Mouse (Mus musculus) C2C12 (cell line): ENCODE measurements around the gene Dlx1. TPM values are rescaled to one million over a fixed set of nuclear protein-coding genes. Genes with fewer than 3 reads are reported as not detected.

Experiments used
- H3K27me3 ChIP-seq: one replicate; pipeline ENCODE4 v1.6.1; 2011; ENCODE audit not compliant: control insufficient read depth, insufficient read depth, insufficient read length
- H3K36me3 ChIP-seq: one replicate; pipeline ENCODE4 v1.6.1; 2011; ENCODE audit not compliant: control insufficient read depth, insufficient read depth
- H3K4me3 ChIP-seq: one replicate; pipeline ENCODE4 v1.5.1; 2011; ENCODE audit warnings: mild to moderate bottlenecking, control low read depth; ENCODE audit not compliant: poor library complexity, insufficient read depth, severe bottlenecking
- H3K79me2 ChIP-seq: one replicate; pipeline ENCODE4 v1.6.1; 2011; ENCODE audit not compliant: control insufficient read depth, insufficient read depth
- H3K79me3 ChIP-seq: one replicate; pipeline ENCODE4 v1.6.1; 2011; ENCODE audit warnings: low read depth, control low read depth
- H3ac ChIP-seq: one replicate; pipeline ENCODE3; 2011; ENCODE audit warnings: low read depth; ENCODE audit not compliant: control insufficient read depth, insufficient read length
- CEBPB ChIP-seq: IDR thresholded peaks from one replicate; pipeline ENCODE4 v1.6.1; 2011; ENCODE audit warnings: low read depth, mild to moderate bottlenecking, control low read depth, moderate library complexity
- CTCF ChIP-seq: IDR thresholded peaks from one replicate; pipeline ENCODE4 v1.5.1; 2011; ENCODE audit not compliant: control insufficient read depth, insufficient read depth, insufficient read length
- FOSL1 ChIP-seq: IDR thresholded peaks from one replicate; pipeline ENCODE4 v1.8.0; 2011; ENCODE audit warnings: mild to moderate bottlenecking, low read length; ENCODE audit not compliant: poor library complexity, insufficient read depth, severe bottlenecking
- MAX ChIP-seq: IDR thresholded peaks from one replicate; pipeline ENCODE4 v1.6.1; 2011; ENCODE audit warnings: mild to moderate bottlenecking, control low read depth
- MYOD1 ChIP-seq: IDR thresholded peaks from one replicate; pipeline ENCODE4 v1.6.1; 2011; ENCODE audit warnings: low read depth; ENCODE audit not compliant: control insufficient read depth, insufficient read length
- MYOG ChIP-seq: IDR thresholded peaks from one replicate; pipeline ENCODE4 v1.6.1; 2011; ENCODE audit not compliant: control insufficient read depth, insufficient read length; ENCODE audit errors: extremely low read depth
- USF1 ChIP-seq: IDR thresholded peaks from one replicate; pipeline ENCODE4 v1.6.1; 2011; ENCODE audit warnings: low read depth, mild to moderate bottlenecking, control low read depth, moderate library complexity
- polyA plus RNA-seq: library from polyadenylated mRNA; unstranded; fragments of >200 nt; fragmentation: generic; extraction: Trizol; gene quantifications from one replicate; pipeline ENCODE4 v1.2.1, GENCODE M21; 2012; ENCODE audit warnings: missing spikeins

Dlx1 gene
- polyA plus RNA-seq, 1 experiment = 4.9 TPM

DNA sequence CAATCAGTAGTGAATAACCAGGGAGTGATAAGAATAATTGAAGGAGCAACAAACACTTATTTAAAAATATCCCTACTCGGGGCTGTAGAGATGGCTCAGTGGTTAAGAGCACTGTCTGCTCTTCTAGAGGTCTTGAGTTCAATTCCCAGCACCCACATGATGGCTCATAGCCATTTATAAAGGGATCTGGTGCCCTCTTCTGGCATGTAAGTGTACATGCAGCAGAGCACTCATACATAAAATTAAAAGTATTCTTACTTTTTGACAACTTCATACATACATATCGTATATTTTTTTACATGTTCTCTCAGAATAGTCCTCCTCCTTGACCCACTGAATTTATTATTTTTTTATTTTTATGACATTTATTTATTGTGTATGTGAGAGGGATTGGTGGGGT, 49.1 kb downstream of the Dlx1 start:
- no peaks in the 10 kb centered on the region for H3K79me3 ChIP-seq
- no peak for TF ChIP-seq MYOD1
- TF ChIP-seq CEBPB = no peak
- no peak for TF ChIP-seq MYOG
- TF ChIP-seq USF1 = no peak
- no peak for TF ChIP-seq MAX
- no peak for TF ChIP-seq CTCF
- TF ChIP-seq FOSL1 = no peak
- no peak overlapping the region for H3K4me3 ChIP-seq
- H3K36me3 ChIP-seq = no peaks in the 10 kb centered on the region
- no peaks in the 10 kb centered on the region for H3K79me2 ChIP-seq
- no peak overlapping the region for H3ac ChIP-seq
- no peaks in the 10 kb centered on the region for H3K27me3 ChIP-seq

DNA sequence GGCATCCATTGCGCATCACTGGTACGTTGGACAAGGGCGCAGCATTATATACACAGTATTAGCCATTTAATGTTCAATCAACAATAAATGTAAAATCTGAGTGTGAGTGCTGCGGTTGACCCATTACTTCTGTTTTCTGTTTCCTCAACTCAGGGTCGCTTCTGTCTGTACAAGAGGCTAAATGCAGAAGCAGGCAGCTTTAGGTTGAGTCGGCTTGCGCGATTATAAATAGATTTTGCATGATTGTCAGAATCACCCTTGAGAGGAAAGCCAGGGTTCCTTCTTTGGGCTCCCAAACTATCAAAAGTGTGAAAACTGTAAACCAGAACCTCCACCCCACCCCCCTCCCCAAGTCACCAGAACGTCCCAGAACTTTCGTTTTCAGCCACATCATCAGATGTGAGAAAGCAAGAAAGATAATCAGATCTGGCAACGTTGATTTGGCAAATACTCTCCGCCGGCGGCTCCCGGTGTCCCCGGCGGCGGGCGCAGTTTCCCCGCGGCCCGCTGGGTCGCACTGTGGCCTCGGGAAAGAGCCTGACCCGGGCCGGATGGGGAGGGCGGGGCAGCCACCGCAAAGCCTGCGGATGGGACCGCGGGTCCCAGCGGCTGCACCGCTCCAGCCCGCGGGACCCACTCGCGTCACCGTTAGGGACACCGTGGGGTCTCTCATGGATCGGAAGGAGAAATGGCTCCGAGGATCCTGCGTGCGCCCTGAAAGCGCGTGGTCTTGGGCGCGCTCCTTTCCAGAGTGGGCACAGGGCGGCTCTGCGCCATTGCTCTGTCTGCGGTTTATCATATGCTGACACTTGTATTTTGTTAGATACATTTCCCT, 52.9 kb downstream of the Dlx1 start:
- no peak for TF ChIP-seq MYOG
- peak; percentile 6 for TF ChIP-seq CTCF
- H3K27me3 ChIP-seq = no peaks in the 10 kb centered on the region
- H3K36me3 ChIP-seq = no peaks in the 10 kb centered on the region
- peak overlapping the region; percentile 52 for H3ac ChIP-seq
- H3K4me3 ChIP-seq = no peak overlapping the region
- no peaks in the 10 kb centered on the region for H3K79me3 ChIP-seq
- no peaks in the 10 kb centered on the region for H3K79me2 ChIP-seq

DNA sequence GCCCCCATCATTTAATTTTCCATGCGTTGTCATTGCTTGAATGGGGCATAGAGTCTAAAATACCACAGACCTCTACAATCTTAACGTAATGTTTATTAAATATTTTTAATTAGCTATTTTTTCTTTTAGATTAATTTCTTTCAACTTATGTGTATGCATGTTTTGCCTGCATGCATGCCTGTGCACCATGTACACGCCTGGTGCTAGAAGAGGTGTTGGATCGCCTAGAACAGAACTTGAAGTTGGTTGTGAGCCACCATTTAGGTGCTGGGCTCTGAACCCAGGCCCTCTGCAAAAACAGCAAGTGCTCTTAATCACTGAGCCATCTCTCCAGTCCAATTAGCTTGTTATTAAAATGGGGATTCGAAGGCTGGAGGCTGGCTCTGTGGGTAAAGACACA, 53.6 kb downstream of the Dlx1 start:
- TF ChIP-seq MYOG (no peak), FOSL1 (no peak), MAX (no peak), CTCF (no peak), USF1 (no peak), MYOD1 (no peak), CEBPB (no peak)
- H3K27me3 ChIP-seq = no peaks in the 10 kb centered on the region
- H3K79me2 ChIP-seq = no peaks in the 10 kb centered on the region
- H3K4me3 ChIP-seq = no peak overlapping the region
- H3K79me3 ChIP-seq = no peaks in the 10 kb centered on the region
- H3ac ChIP-seq = no peak overlapping the region
- H3K36me3 ChIP-seq = no peaks in the 10 kb centered on the region

Other genes starting within 250 kb of the Dlx1 start
- 32.8 TPM for gene Slc25a12, start 160.4 kb upstream of the Dlx1 start, polyA plus RNA-seq
- 46.6 TPM for gene Hat1, start 139.2 kb upstream of the Dlx1 start, polyA plus RNA-seq
- gene Metap1d, start 74.8 kb upstream of the Dlx1 start, polyA plus RNA-seq = 10.2 TPM
- gene Dlx2, start 18.6 kb downstream of the Dlx1 start, polyA plus RNA-seq = 16.0 TPM
- 33.1 TPM for gene Itga6, start 217.5 kb downstream of the Dlx1 start, polyA plus RNA-seq